Mouse (Mus musculus): Measurements from ENCODE around the gene Zdhhc9.
A peak's percentile ranks its signal among the peaks of the same experiment; 100 is the strongest.

The Zdhhc9 gene

GRCm38 (mm10) chrX:48127502-48128218 lies 81.0 kb downstream of the Zdhhc9 start:
- no peak for DNase-seq (ENCODE audit: low spot score in 2 of 2)

GRCm38 (mm10) chrX:48126903-48127476 lies 81.7 kb downstream of the Zdhhc9 start:
- DNase-seq (ENCODE audit: low spot score in 2 of 2) = no peak

- peak in 1 of 2 experiments; percentile 32 for DNase-seq (ENCODE audit: low spot score in 2 of 2)
Observed at GRCm38 (mm10) chrX:48124132-48125071, 84.3 kb downstream of the Zdhhc9 start.
